Mouse (Mus musculus): Measurements from ENCODE around the gene Upb1.

DNA sequence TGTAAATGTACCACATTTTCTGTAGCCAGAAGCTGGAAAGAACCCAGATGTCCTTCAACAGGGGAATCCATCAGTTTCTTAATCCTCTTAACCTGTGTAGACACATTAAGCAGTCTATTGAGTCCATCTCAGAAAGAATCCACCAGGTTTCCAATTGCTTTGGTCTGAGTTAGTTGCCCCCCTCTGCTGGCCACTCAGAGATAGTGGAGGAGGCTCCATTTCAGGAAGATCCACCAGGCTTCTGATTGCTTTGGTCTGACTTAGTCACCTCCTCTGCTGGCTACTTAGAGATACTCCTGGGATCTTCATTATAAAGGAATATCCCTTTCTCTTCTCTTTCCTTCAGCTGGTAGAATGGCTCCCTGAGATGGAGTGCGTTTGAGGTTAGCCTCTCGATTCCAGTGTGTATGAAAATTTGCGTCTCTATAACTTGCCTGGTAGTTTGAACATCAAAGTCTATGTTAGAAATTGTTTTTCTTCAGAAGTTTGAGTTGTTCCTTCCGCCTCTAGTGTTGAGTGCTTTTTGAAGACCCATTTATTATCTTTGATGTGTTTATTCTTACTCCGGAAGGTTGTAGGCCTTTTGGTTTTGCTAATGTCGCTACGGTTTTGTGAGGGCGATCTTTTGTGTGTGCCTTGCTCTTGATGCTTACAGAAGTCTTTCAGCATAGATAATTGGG is 16.6 kb downstream of the Upb1 start:
- no peak for TF ChIP-seq ZNF384 (IDR thresholded peaks at IDR 0.05; ENCODE audit: low read depth, low read length)
- TF ChIP-seq MAFK (IDR thresholded peaks at IDR 0.05; ENCODE audit: insufficient read depth, low read depth, low read length), result no peak
- no peak for TF ChIP-seq HCFC1 (IDR thresholded peaks at IDR 0.05; ENCODE audit: borderline replicate concordance, insufficient read depth, low read length)
- TF ChIP-seq ZC3H11A (IDR thresholded peaks at IDR 0.05; ENCODE audit: borderline replicate concordance, low read depth, low read length), result no peak
- TF ChIP-seq CHD2 (IDR thresholded peaks at IDR 0.05; ENCODE audit: low read depth, low read length), result no peak

All from ES-E14 (cell line).